In genomic region chr1:157474865-157475264, GRCm38 (mm10) we compare ENCODE assay signal across 15 mouse cellular contexts.
"Had no signal": no experiment of that assay in that cellular context is flagged by ENCODE, and none has a peak within 500 bp of the region (broad histone marks: within the 10 kb centered on the region; RNA-seq: fewer than 3 reads in every experiment).

No protein-coding gene starts in this region.

- H3K36me3 ChIP-seq: hindbrain, embryonic 12.5 days; limb, embryonic 12.5 days; midbrain, embryonic 12.5 days; neural tube, embryonic 13.5 days had no signal

- H3K9me3 ChIP-seq: hindbrain, embryonic 12.5 days; limb, embryonic 12.5 days; midbrain, embryonic 12.5 days; neural tube, embryonic 13.5 days had no signal

- H3K4me1 ChIP-seq: hindbrain, embryonic 12.5 days; neural tube, embryonic 13.5 days had no signal

- DNase-seq: kidney, adult 2 months; kidney, postnatal 36 days; lung, adult 18-20 months; lung, postnatal 14 days; right cerebral cortex, adult 18-20 months; right cerebral cortex, postnatal 25 days; thymus, postnatal 36 days had no signal

- H3K4me2 ChIP-seq: hindbrain, embryonic 12.5 days; limb, embryonic 12.5 days; midbrain, embryonic 12.5 days; neural tube, embryonic 13.5 days had no signal

- H3K4me3 ChIP-seq: hindbrain, embryonic 12.5 days; limb, embryonic 12.5 days; midbrain, embryonic 12.5 days; neural tube, embryonic 13.5 days had no signal

- H3K27me3 ChIP-seq: hindbrain, embryonic 12.5 days; limb, embryonic 12.5 days; midbrain, embryonic 12.5 days; neural tube, embryonic 13.5 days had no signal

- H3K9ac ChIP-seq: hindbrain, embryonic 12.5 days; limb, embryonic 12.5 days; liver, embryonic 14.5 days; midbrain, embryonic 12.5 days; neural tube, embryonic 13.5 days had no signal

- H3K27ac ChIP-seq: hindbrain, embryonic 12.5 days; limb, embryonic 12.5 days; liver, embryonic 14.5 days; midbrain, embryonic 12.5 days; neural tube, embryonic 13.5 days had no signal

- ATAC-seq: hindbrain, embryonic 16.5 days; inflammation-experienced regulatory T-cells, adult 6 months; midbrain, embryonic 16.5 days had no signal
